Mouse (Mus musculus) lung, adult 2 months (tissue): ENCODE results near the gene Cpped1.

Experiments
- CTCF ChIP-seq: fragments of 200-500 bp; IDR thresholded peaks from 2 replicates; pipeline ENCODE4 v1.5.1; 2011; ENCODE audit warnings: mild to moderate bottlenecking, low read length, control low read depth; ENCODE audit not compliant: insufficient read depth
- POLR2A ChIP-seq: fragments of 200-500 bp; IDR thresholded peaks from 2 replicates; pipeline ENCODE4 v1.6.1; 2011; ENCODE audit warnings: low read depth, mild to moderate bottlenecking, control low read depth, low read length, borderline replicate concordance; ENCODE audit errors: extremely low read depth

GRCm38 (mm10) chr16:11754136-11754535 is 155.1 kb downstream of the Cpped1 start:
- TF ChIP-seq POLR2A (no peak), CTCF (no peak)
